Mouse (Mus musculus) MEL (cell line): Measurements from ENCODE around the gene Nsd2.

ENCODE experiments used
- BHLHE40 ChIP-seq: IDR thresholded peaks from 2 replicates; pipeline ENCODE4 v1.6.1; 2012; ENCODE audit warnings: low read depth, mild to moderate bottlenecking, inconsistent platforms, low read length, improper control_type of control experiment, borderline replicate concordance
- CTCF ChIP-seq, 3 experiments: IDR thresholded peaks in 2 of 3; conservative IDR thresholded peaks in 1 of 3; 2 replicates each; pipeline ENCODE4 v1.5.1; 2011 to 2012; ENCODE audit warnings: low read length in 3 of 3, low read depth in 2 of 3, mild to moderate bottlenecking in 2 of 3, improper control_type of control experiment in 1 of 3, inconsistent platforms in 1 of 3, mixed read lengths in 1 of 3, moderate library complexity in 1 of 3; ENCODE audit not compliant: control insufficient read depth in 1 of 3, insufficient read depth in 1 of 3, poor library complexity in 1 of 3, severe bottlenecking in 1 of 3
- GATA1 ChIP-seq: IDR thresholded peaks from 2 replicates; pipeline ENCODE4 v1.6.1; 2011; ENCODE audit warnings: low read depth, low read length, improper control_type of control experiment

DNA sequence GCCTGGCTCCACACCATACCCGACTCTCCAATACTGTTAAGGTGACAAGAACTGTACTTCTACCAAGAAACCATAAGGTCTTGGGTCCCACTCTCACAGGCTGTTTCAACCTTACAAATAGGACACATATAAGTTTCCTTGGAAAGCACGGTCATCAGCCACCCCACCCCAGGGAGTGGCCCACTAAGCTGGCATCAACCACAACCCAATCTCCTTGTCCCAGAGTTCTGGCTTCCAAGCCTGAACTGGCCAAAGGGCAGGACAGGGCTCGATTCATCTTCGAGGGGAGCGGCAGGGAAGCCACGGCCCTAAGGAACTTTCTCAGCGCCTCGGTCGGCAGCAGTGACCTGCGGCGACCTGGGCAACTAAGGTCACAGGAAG is 38.6 kb upstream of the Nsd2 start:
- TF ChIP-seq BHLHE40 = no peak
- no peak for TF ChIP-seq GATA1
- no peak for TF ChIP-seq CTCF (IDR thresholded peaks at IDR 0.05 in 2 of 3, conservative IDR thresholded peaks at IDR 0.05 in 1 of 3; ENCODE audit: control insufficient read depth in 1 of 3, insufficient read depth in 1 of 3, low read depth in 2 of 3, low read length in 3 of 3, poor library complexity in 1 of 3, severe bottlenecking in 1 of 3)
